Mouse (Mus musculus) forebrain, embryonic 12.5 days (tissue): ENCODE measurements around the gene Cdc20. TPM values are rescaled to one million over a fixed set of nuclear protein-coding genes. Genes with fewer than 3 reads are reported as not detected.
A peak's percentile ranks its signal among the peaks of the same experiment; 100 is the strongest.

ENCODE experiments used
- ATAC-seq: fragments of 200-750 bp; cut with Nextera tagmentation; 2 replicates; pipeline ENCODE4 v1.8.0; 2017; ENCODE audit warnings: moderate TSS enrichment; ENCODE audit not compliant: low FRiP score
- H3K27ac ChIP-seq: fragments of 300-500 bp; sonication (generic); 2 replicates; pipeline ENCODE4 v1.5.1; 2016; ENCODE audit warnings: mild to moderate bottlenecking
- H3K27me3 ChIP-seq: fragments of 300-500 bp; sonication (generic); 2 replicates; pipeline ENCODE4 v1.6.1; 2016; ENCODE audit warnings: mild to moderate bottlenecking
- H3K36me3 ChIP-seq: fragments of 300-500 bp; sonication (generic); replicated peaks from 2 replicates; pipeline ENCODE4 v1.6.1; 2016; ENCODE audit warnings: mild to moderate bottlenecking
- H3K4me1 ChIP-seq: fragments of 300-500 bp; sonication (generic); 2 replicates; pipeline ENCODE4 v1.6.1; 2016
- H3K4me2 ChIP-seq: fragments of 300-500 bp; sonication (generic); 2 replicates; pipeline ENCODE4 v1.6.1; 2016; ENCODE audit warnings: mild to moderate bottlenecking, moderate library complexity
- H3K4me3 ChIP-seq: fragments of 300-500 bp; sonication (generic); replicated peaks from 2 replicates; pipeline ENCODE4 v1.5.1; 2016; ENCODE audit warnings: mild to moderate bottlenecking
- H3K9ac ChIP-seq: fragments of 300-500 bp; sonication (generic); 2 replicates; pipeline ENCODE4 v1.6.1; 2016; ENCODE audit warnings: mild to moderate bottlenecking
- H3K9me3 ChIP-seq: fragments of 300-500 bp; sonication (generic); 2 replicates; pipeline ENCODE4 v1.6.1; 2016
- WGBS: fragments of 180-500 bp; shearing (Covaris S2); methylation state at CpG from one replicate; pipeline ENCODE4 v1.1.7; 2016; 5-methylcytosine and 5-hydroxymethylcytosine counted together
- polyA plus RNA-seq: library from polyadenylated mRNA; unstranded; fragments of >200 nt; fragmentation: Nextera tagmentation; extraction: Ambion mirVana; gene quantifications from 2 replicates; pipeline ENCODE4 v1.2.1, GENCODE M21; 2016

Cdc20 gene
- polyA plus RNA-seq, 1 experiment from 2014 or later: 299 TPM

DNA sequence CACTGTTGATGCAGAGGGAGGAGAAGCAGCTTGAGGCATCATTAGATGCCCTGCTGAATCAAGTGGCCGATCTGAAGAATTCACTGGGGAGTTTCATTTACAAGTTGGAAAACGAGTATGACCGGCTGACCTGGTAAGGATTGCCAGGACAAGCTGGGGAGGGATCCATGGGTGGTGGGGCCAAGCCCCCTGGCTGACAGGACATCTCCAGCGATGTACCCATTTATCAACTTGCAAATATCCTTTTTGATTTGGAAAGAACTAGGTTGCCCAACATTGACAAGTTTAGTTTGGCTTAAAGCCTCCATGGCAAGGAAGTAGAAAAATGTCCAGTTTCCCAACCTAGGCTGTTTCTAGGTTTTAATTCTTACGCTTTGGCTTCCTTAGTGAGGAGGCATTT is 26.3 kb downstream of the Cdc20 start:
- no peak overlapping the region for H3K27ac ChIP-seq
- H3K9me3 ChIP-seq: no peaks in the 10 kb centered on the region
- H3K4me2 ChIP-seq: no peak overlapping the region
- 94% methylated on average over 5 of the region's 5 CpGs for WGBS
- no peak overlapping the region for H3K9ac ChIP-seq
- H3K4me3 ChIP-seq: no peak overlapping the region
- peaks cover 47% of the 10 kb centered on the region for H3K36me3 ChIP-seq
- no peak for ATAC-seq
- H3K4me1 ChIP-seq: peaks cover 21% of the 10 kb centered on the region
- no peaks in the 10 kb centered on the region for H3K27me3 ChIP-seq

GRCm38 (mm10) chr4:118409142-118409900 is 27.8 kb downstream of the Cdc20 start, which contains the start of the genes Szt2 and Med8:
Szt2 (minus strand) TSS chr4:118409273.
Med8 (plus strand) TSS chr4:118409337.
- ATAC-seq: peak; percentile 97
- Histone ChIP-seq H3K36me3 (peaks cover 40% of the 10 kb centered on the region), H3K27me3 (no peaks in the 10 kb centered on the region), H3K4me3 (peak within 1 kb of the TSS; percentile 93), H3K4me1 (peaks cover 21% of the 10 kb centered on the region), H3K27ac (0 out of 2 replicates have a peak within 1 kb of the TSS, but pooled peaks have one; percentile 36), H3K9me3 (no peaks in the 10 kb centered on the region), H3K9ac (peak within 1 kb of the TSS; percentile 92), H3K4me2 (peak within 1 kb of the TSS; percentile 87)
- under 1% methylated on average over 53 of the region's 53 CpGs for WGBS

DNA sequence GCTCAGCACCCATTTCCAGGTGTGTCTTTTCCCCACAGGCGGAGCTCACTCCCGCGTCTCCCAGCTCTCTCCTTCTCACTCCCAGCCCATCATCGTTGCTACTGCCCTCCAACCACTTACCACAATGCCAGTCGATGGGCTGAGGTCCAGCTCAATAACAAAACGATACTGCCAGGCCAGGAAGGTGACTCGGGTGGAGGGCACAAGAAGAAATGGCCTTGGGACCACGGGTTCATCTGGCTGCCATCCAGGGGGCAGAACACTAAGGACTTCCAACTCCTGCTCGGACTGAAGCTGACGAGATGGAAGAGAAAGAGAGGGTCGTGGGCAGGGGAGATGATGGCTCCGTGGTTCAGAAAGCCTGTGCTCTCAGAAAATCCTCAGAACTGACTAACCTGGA is 34.5 kb downstream of the Cdc20 start:
- no peak overlapping the region for H3K27ac ChIP-seq
- WGBS: 91% methylated on average over 12 of the region's 12 CpGs
- no peaks in the 10 kb centered on the region for H3K27me3 ChIP-seq
- no peak for ATAC-seq
- H3K4me3 ChIP-seq: no peak overlapping the region
- no peaks in the 10 kb centered on the region for H3K9me3 ChIP-seq
- no peak overlapping the region for H3K9ac ChIP-seq
- H3K4me2 ChIP-seq: no peak overlapping the region
- H3K4me1 ChIP-seq: peaks cover 3% of the 10 kb centered on the region; the same call in 1 of the 2 replicates
- peaks cover 67% of the 10 kb centered on the region for H3K36me3 ChIP-seq

DNA sequence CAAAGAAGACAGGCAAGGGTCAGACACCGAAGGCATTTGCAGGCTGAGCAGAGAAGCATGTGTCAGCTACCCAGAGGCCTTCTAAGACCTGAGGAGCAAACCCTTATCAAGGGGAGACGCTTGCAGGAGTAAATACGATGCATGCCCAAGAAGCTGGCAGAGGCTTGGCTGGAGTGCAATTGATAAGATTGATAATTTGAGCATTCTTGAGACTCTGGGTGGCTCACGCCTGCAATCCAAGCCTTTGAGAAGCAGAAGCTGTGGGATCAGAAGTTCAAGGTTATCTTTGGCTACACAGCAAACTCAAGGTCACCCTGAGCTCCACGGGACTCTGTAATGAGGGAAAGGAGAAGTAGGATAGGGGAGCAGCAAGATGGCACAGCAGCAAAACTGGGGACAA is 35.2 kb downstream of the Cdc20 start:
- Histone ChIP-seq H3K4me2 (no peak overlapping the region), H3K9ac (no peak overlapping the region), H3K9me3 (no peaks in the 10 kb centered on the region), H3K27ac (no peak overlapping the region), H3K4me3 (no peak overlapping the region), H3K4me1 (no peaks in the 10 kb centered on the region), H3K27me3 (no peaks in the 10 kb centered on the region), H3K36me3 (peaks cover 75% of the 10 kb centered on the region)
- no peak for ATAC-seq
- WGBS: 97% methylated on average over 5 of the region's 5 CpGs

DNA sequence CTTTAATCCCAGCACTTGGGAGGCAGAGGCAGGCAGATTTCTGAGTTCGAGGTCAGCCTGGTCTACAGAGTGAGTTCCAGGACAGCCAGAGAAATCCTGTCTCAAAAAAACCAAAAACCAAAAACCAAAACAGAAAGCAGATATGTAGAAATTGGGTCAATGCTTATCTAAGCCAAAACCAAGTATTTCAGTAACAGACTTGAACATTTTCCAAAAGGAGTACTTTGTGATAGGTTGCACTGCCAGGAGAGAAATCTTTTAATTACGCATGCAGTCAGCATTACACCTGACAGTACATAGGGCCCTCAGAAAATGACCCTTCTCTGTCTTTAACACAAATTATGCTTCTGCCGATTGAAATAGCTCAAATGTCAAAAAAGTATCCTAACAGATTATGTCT is 35.7 kb downstream of the Cdc20 start:
- Histone ChIP-seq H3K9me3 (no peaks in the 10 kb centered on the region), H3K36me3 (peaks cover 80% of the 10 kb centered on the region), H3K4me2 (no peak overlapping the region), H3K9ac (no peak overlapping the region), H3K27me3 (no peaks in the 10 kb centered on the region), H3K4me3 (no peak overlapping the region), H3K27ac (no peak overlapping the region), H3K4me1 (no peaks in the 10 kb centered on the region)
- WGBS: 92% methylated on average over 3 of the region's 3 CpGs
- ATAC-seq: no peak

DNA sequence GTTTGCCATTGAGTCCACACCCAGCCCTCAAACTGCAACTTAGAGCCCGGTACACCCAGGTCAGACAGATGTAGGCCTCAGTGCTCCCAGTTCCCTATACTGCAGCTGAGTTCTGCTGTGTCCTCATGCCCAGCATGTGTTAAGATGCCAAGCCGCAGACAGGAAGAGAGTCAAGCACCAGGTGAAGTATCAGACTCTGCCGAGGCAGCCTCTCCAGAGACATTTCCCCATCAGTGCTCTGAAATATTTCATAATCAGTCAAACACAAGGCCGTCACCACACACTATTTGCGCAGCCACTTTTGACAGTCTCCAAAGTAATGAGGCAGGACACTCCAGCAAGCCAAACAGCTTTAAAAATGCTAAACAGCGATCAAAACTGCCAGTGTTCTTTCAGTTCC is 38.8 kb downstream of the Cdc20 start:
- Histone ChIP-seq H3K4me1 (no peaks in the 10 kb centered on the region), H3K4me2 (no peak overlapping the region), H3K36me3 (peaks cover 96% of the 10 kb centered on the region), H3K9me3 (no peaks in the 10 kb centered on the region), H3K27ac (no peak overlapping the region), H3K27me3 (no peaks in the 10 kb centered on the region), H3K9ac (no peak overlapping the region), H3K4me3 (no peak overlapping the region)
- WGBS: 95% methylated on average over 6 of the region's 6 CpGs
- no peak for ATAC-seq

GRCm38 (mm10) chr4:118396433-118396832 is 40.7 kb downstream of the Cdc20 start:
- H3K27me3 ChIP-seq: no peaks in the 10 kb centered on the region
- 87% methylated on average over 3 of the region's 3 CpGs for WGBS
- ATAC-seq: no peak
- H3K4me1 ChIP-seq: no peaks in the 10 kb centered on the region
- H3K36me3 ChIP-seq: peaks cover 96% of the 10 kb centered on the region
- no peak overlapping the region for H3K4me2 ChIP-seq
- H3K9ac ChIP-seq: no peak overlapping the region
- H3K9me3 ChIP-seq: no peaks in the 10 kb centered on the region
- no peak overlapping the region for H3K4me3 ChIP-seq
- H3K27ac ChIP-seq: no peak overlapping the region

GRCm38 (mm10) chr4:118395289-118395688 is 41.9 kb downstream of the Cdc20 start:
- no peak for ATAC-seq
- WGBS: 90% methylated on average over 4 of the region's 4 CpGs
- Histone ChIP-seq H3K36me3 (peaks cover 98% of the 10 kb centered on the region), H3K4me3 (no peak overlapping the region), H3K4me1 (no peaks in the 10 kb centered on the region), H3K27ac (no peak overlapping the region), H3K27me3 (no peaks in the 10 kb centered on the region), H3K9ac (no peak overlapping the region), H3K9me3 (no peaks in the 10 kb centered on the region), H3K4me2 (no peak overlapping the region)

- 90% methylated on average over 6 of the region's 6 CpGs for WGBS
- Histone ChIP-seq H3K9me3 (no peaks in the 10 kb centered on the region), H3K27ac (no peak overlapping the region), H3K4me1 (no peaks in the 10 kb centered on the region), H3K36me3 (peaks cover 98% of the 10 kb centered on the region), H3K4me2 (no peak overlapping the region), H3K27me3 (no peaks in the 10 kb centered on the region), H3K4me3 (no peak overlapping the region), H3K9ac (no peak overlapping the region)
- ATAC-seq: no peak
These were observed 42.6 kb downstream of the Cdc20 start for GRCm38 (mm10) chr4:118394505-118394904.

GRCm38 (mm10) chr4:118390146-118390545 is 47.0 kb downstream of the Cdc20 start:
- H3K27me3 ChIP-seq: no peaks in the 10 kb centered on the region
- 93% methylated on average over 11 of the region's 11 CpGs for WGBS
- ATAC-seq: no peak
- no peak overlapping the region for H3K4me2 ChIP-seq
- no peak overlapping the region for H3K4me3 ChIP-seq
- no peaks in the 10 kb centered on the region for H3K4me1 ChIP-seq
- H3K9ac ChIP-seq: no peak overlapping the region
- H3K27ac ChIP-seq: no peak overlapping the region
- H3K36me3 ChIP-seq: peaks cover 100% of the 10 kb centered on the region
- H3K9me3 ChIP-seq: no peaks in the 10 kb centered on the region

GRCm38 (mm10) chr4:118387316-118387715 is 49.8 kb downstream of the Cdc20 start:
- Histone ChIP-seq H3K9me3 (no peaks in the 10 kb centered on the region), H3K27ac (no peak overlapping the region), H3K4me1 (no peaks in the 10 kb centered on the region), H3K4me2 (no peak overlapping the region), H3K9ac (no peak overlapping the region), H3K36me3 (peaks cover 100% of the 10 kb centered on the region), H3K4me3 (no peak overlapping the region), H3K27me3 (no peaks in the 10 kb centered on the region)
- ATAC-seq: no peak
- 96% methylated on average over 8 of the region's 8 CpGs for WGBS

DNA sequence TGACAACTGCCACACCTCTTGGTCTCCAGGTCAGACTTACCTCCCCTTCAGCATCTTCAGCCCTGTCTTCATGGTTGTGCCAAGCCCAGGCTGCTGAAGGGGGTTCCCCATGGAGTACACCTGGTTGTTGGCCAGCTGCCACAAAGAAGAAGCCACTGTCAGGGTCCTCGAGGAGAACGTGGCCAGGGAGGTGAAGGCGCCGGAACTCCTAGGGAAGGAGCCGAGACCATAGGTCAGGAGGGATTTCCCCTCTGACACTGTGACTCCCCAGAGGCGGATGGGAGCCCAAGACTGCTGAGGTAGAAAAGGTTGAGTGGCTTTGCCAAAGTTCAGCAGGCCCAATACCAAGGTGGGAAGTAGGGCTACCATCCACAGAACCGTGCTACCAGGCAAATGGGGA is 53.9 kb downstream of the Cdc20 start:
- Histone ChIP-seq H3K27me3 (no peaks in the 10 kb centered on the region), H3K4me3 (no peak overlapping the region), H3K27ac (no peak overlapping the region), H3K4me1 (no peaks in the 10 kb centered on the region), H3K4me2 (no peak overlapping the region), H3K36me3 (peaks cover 97% of the 10 kb centered on the region), H3K9me3 (no peaks in the 10 kb centered on the region), H3K9ac (no peak overlapping the region)
- 92% methylated on average over 7 of the region's 7 CpGs for WGBS
- ATAC-seq: no peak
